Mouse (Mus musculus) embryonic facial prominence, embryonic 10.5 days (tissue): ENCODE measurements at regions not wholly inside any gene's neighbourhood (a gene's known extent, or its start where the extent isn't known, plus 50 kb on each side); places are given as distances from the start of the nearest gene placed in this dataset.
A peak's percentile ranks its signal among the peaks of the same experiment; 100 is the strongest.

Source experiments
- DNase-seq: peaks from one replicate; pipeline ENCODE4 v3.0.0-alpha.2; 2017; ENCODE audit warnings: low spot score
- H3K27ac ChIP-seq: fragments of 300-500 bp; sonication (generic); replicated peaks from 2 replicates; pipeline ENCODE4 v1.5.1; 2016; ENCODE audit warnings: mild to moderate bottlenecking
- H3K27me3 ChIP-seq: fragments of 300-500 bp; sonication (generic); replicated peaks from 2 replicates; pipeline ENCODE4 v1.6.1; 2016; ENCODE audit warnings: low read depth, mild to moderate bottlenecking; ENCODE audit not compliant: poor library complexity, severe bottlenecking
- H3K36me3 ChIP-seq: fragments of 300-500 bp; sonication (generic); replicated peaks from 2 replicates; pipeline ENCODE4 v1.6.1; 2016; ENCODE audit warnings: mild to moderate bottlenecking, moderate library complexity
- H3K4me1 ChIP-seq: fragments of 300-500 bp; sonication (generic); 2 replicates; pipeline ENCODE4 v1.6.1; 2016
- H3K4me3 ChIP-seq: fragments of 300-500 bp; sonication (generic); 2 replicates; pipeline ENCODE4 v1.5.1; 2016; ENCODE audit warnings: mild to moderate bottlenecking, moderate library complexity
- H3K9me3 ChIP-seq: fragments of 300-500 bp; sonication (generic); 2 replicates; pipeline ENCODE4 v1.6.1; 2016; ENCODE audit warnings: mild to moderate bottlenecking
- WGBS: fragments of 180-500 bp; shearing (Covaris S2); methylation state at CpG from one replicate; pipeline ENCODE4 v1.1.7; 2016; 5-methylcytosine and 5-hydroxymethylcytosine counted together

GRCm38 (mm10) chr5:103355372-103356300, 69.4 kb upstream of the Ptpn13 start:
- H3K27me3 ChIP-seq = no peaks in the 10 kb centered on the region
- peaks cover 8% of the 10 kb centered on the region; the same call in 1 of the 2 replicates for H3K9me3 ChIP-seq
- WGBS = 41% methylated on average over 21 of the region's 21 CpGs
- H3K27ac ChIP-seq = no peak overlapping the region
- peaks cover 12% of the 10 kb centered on the region for H3K4me1 ChIP-seq
- no peaks in the 10 kb centered on the region for H3K36me3 ChIP-seq
- DNase-seq = peak; percentile 50
- peak overlapping the region; percentile 39 for H3K4me3 ChIP-seq

- peaks cover 7% of the 10 kb centered on the region; the same call in 1 of the 2 replicates for H3K9me3 ChIP-seq
- peaks cover 37% of the 10 kb centered on the region for H3K27me3 ChIP-seq
- no peak overlapping the region for H3K27ac ChIP-seq
- no peak for DNase-seq
- no peaks in the 10 kb centered on the region for H3K36me3 ChIP-seq
- H3K4me3 ChIP-seq = no peak overlapping the region
- H3K4me1 ChIP-seq = peaks cover 6% of the 10 kb centered on the region; the same call in 1 of the 2 replicates
- 33% methylated on average over 2 of the region's 2 CpGs for WGBS
These were observed 81.1 kb upstream of the Ptpn13 start for GRCm38 (mm10) chr5:103343869-103344268.

- WGBS = 81% methylated on average over 3 of the region's 3 CpGs
- H3K4me3 ChIP-seq = no peak overlapping the region
- no peak overlapping the region for H3K27ac ChIP-seq
- H3K36me3 ChIP-seq = no peaks in the 10 kb centered on the region
- H3K9me3 ChIP-seq = peaks cover 1% of the 10 kb centered on the region; the same call in 1 of the 2 replicates
- peaks cover 49% of the 10 kb centered on the region for H3K27me3 ChIP-seq
- peaks cover 24% of the 10 kb centered on the region for H3K4me1 ChIP-seq
- DNase-seq = no peak
These were observed 83.5 kb upstream of the Ptpn13 start for GRCm38 (mm10) chr5:103341456-103341855.

GRCm38 (mm10) chr5:103340626-103341025, 84.4 kb upstream of the Ptpn13 start:
- no peak for DNase-seq
- Histone ChIP-seq H3K4me1 (peaks cover 31% of the 10 kb centered on the region), H3K27ac (no peak overlapping the region), H3K9me3 (no peaks in the 10 kb centered on the region), H3K36me3 (no peaks in the 10 kb centered on the region), H3K4me3 (no peak overlapping the region), H3K27me3 (peaks cover 49% of the 10 kb centered on the region)
- WGBS = 60% methylated on average over 9 of the region's 9 CpGs

- no peak overlapping the region; the same call in 1 of the 2 replicates for H3K27ac ChIP-seq
- peaks cover 37% of the 10 kb centered on the region for H3K4me1 ChIP-seq
- 11% methylated on average over 11 of the region's 11 CpGs for WGBS
- H3K27me3 ChIP-seq = peaks cover 48% of the 10 kb centered on the region
- DNase-seq = peak; percentile 32
- peak overlapping the region; percentile 25; the same call in 1 of the 2 replicates for H3K4me3 ChIP-seq
- H3K9me3 ChIP-seq = no peaks in the 10 kb centered on the region
- H3K36me3 ChIP-seq = no peaks in the 10 kb centered on the region
These were observed 88.1 kb upstream of the Ptpn13 start for GRCm38 (mm10) chr5:103336689-103337490.

DNA sequence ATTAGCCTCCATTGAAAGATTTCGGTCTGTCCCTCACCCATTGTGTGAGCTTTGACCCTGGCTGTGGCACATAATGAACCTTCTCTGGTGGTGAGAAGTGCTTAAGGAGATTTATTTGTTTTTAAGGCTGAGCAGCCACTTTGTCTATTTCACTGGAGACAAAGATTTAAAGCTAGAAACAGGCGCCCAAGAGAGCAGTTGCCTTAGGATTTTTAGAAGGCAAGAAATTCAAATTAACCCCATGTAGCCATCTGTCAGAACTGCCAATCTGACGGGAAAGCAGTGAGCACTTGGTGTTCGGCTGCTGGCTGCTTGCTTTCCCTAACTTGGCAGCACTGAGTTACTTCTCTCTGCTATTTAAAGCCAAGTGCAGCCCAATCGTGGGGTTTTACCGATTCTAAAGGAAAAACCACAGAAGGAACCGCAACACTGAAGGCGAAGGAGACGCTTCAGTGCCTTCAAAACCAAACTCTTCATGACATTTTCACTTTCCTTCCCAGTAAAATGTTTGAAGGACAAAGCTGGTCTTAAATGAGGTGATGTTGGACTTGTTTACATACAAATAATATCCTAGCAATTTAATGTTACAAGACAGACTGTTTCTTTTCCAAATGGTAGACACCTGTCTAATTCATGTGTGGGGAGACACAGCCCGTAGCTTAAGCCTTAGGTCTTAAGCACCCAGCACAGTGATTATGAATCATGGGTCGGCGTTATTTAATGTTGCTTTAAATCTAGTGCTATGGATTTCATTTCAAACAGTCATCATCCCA, 88.9 kb upstream of the Ptpn13 start:
- H3K4me1 ChIP-seq = peaks cover 37% of the 10 kb centered on the region
- H3K9me3 ChIP-seq = no peaks in the 10 kb centered on the region
- peak; percentile 32 for DNase-seq
- peak overlapping the region; percentile 44; the same call in 1 of the 2 replicates for H3K27ac ChIP-seq
- WGBS = 23% methylated on average over 12 of the region's 12 CpGs
- peaks cover 41% of the 10 kb centered on the region for H3K27me3 ChIP-seq
- peak overlapping the region; percentile 25; the same call in 1 of the 2 replicates for H3K4me3 ChIP-seq
- no peaks in the 10 kb centered on the region for H3K36me3 ChIP-seq

DNA sequence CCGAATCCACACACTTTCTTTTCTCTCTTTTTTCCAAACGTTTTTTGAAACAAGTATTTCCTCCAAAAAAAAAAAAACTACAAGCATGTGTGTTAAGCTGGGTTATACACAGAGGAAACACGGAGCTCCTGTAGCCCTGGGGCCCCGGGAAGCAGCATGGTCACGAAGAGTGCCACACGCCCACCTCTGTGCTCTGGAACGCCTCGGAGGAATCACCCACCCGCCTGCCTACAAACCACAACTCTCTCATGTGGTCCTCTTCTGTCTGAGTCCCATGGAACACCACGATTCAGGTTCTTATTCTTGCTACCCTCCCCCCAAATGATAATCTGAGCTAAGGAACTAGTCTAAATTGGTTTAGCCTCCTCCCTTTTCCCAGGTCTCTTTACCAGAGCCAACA, 98.6 kb upstream of the Ptpn13 start:
- no peaks in the 10 kb centered on the region for H3K9me3 ChIP-seq
- no peak overlapping the region for H3K27ac ChIP-seq
- H3K4me1 ChIP-seq = peaks cover 4% of the 10 kb centered on the region; the same call in 1 of the 2 replicates
- H3K4me3 ChIP-seq = no peak overlapping the region
- no peaks in the 10 kb centered on the region for H3K36me3 ChIP-seq
- no peak for DNase-seq
- H3K27me3 ChIP-seq = no peaks in the 10 kb centered on the region
- WGBS = 79% methylated on average over 10 of the region's 10 CpGs

- no peak for DNase-seq
- H3K27me3 ChIP-seq = no peaks in the 10 kb centered on the region
- no peak overlapping the region for H3K27ac ChIP-seq
- 86% methylated on average over 5 of the region's 5 CpGs for WGBS
- H3K9me3 ChIP-seq = no peaks in the 10 kb centered on the region
- no peak overlapping the region for H3K4me3 ChIP-seq
- peaks cover 4% of the 10 kb centered on the region; the same call in 1 of the 2 replicates for H3K4me1 ChIP-seq
- H3K36me3 ChIP-seq = no peaks in the 10 kb centered on the region
These were observed 104.7 kb upstream of the Ptpn13 start for GRCm38 (mm10) chr5:103320341-103320740.

GRCm38 (mm10) chr5:103309806-103310525, 98.8 kb upstream of the Mapk10 start:
- no peaks in the 10 kb centered on the region for H3K36me3 ChIP-seq
- 32% methylated on average over 9 of the region's 9 CpGs for WGBS
- H3K4me3 ChIP-seq = no peak overlapping the region
- no peak overlapping the region for H3K27ac ChIP-seq
- peak; percentile 40 for DNase-seq
- 0 out of 2 replicates have a peak, but pooled peaks cover 2% of the 10 kb centered on the region for H3K9me3 ChIP-seq
- no peaks in the 10 kb centered on the region for H3K27me3 ChIP-seq
- H3K4me1 ChIP-seq = peaks cover 8% of the 10 kb centered on the region; the same call in 1 of the 2 replicates

DNA sequence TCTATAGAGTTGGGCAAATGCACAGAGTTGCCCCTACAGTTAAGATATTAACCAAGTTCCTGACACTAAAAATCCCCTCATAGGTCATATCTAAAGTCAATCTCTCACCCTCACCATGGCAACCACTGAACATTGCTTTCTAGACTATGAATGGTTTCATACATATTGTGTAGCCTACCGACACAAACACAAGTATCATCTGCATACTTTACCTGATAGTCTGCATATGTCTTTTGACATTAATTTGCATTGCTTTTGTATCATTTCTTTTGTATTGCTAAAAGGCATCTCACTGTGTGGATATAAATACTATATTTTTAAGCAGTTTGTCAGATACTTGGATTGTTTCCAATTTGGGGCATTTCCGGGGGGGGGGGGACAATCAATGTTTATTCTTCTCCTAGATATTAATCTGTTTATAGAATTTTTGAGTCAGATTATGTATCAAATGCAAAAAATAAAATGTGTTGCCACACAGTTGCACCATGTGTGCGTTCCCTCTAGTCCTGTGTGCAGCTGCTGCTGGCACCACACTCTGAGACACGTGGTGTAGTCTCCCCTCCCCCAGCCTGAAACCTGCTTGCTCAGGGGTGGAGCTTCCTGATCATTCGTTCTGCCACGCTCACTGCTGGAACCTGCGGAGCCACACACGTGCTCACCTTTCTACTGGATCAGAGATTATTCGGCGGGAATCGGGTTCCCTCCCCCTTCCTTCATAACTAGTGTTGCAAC, 94.7 kb upstream of the Mapk10 start:
- Histone ChIP-seq H3K27me3 (no peaks in the 10 kb centered on the region), H3K27ac (no peak overlapping the region), H3K36me3 (no peaks in the 10 kb centered on the region), H3K4me1 (peaks cover 8% of the 10 kb centered on the region; the same call in 1 of the 2 replicates), H3K4me3 (no peak overlapping the region), H3K9me3 (no peaks in the 10 kb centered on the region)
- 81% methylated on average over 11 of the region's 11 CpGs for WGBS
- DNase-seq = no peak

- Histone ChIP-seq H3K4me1 (peaks cover 5% of the 10 kb centered on the region; the same call in 1 of the 2 replicates), H3K36me3 (no peaks in the 10 kb centered on the region), H3K27me3 (no peaks in the 10 kb centered on the region), H3K9me3 (no peaks in the 10 kb centered on the region), H3K27ac (no peak overlapping the region), H3K4me3 (no peak overlapping the region)
- 85% methylated on average over 1 of the region's 1 CpGs for WGBS
- no peak for DNase-seq
These were observed 93.8 kb upstream of the Mapk10 start for GRCm38 (mm10) chr5:103304975-103305374.
